Mouse (Mus musculus) heart, adult 2 months (tissue): Measurements from ENCODE around the gene Psmd9.

Source experiments
- CTCF ChIP-seq: fragments of 200-600 bp; IDR thresholded peaks from 2 replicates; pipeline ENCODE4 v1.8.1; 2022; ENCODE audit warnings: antibody characterized with exemption, mild to moderate bottlenecking, moderate library complexity
- EP300 ChIP-seq: fragments of 200-500 bp; IDR thresholded peaks from 2 replicates; pipeline ENCODE4 v1.6.1; 2011; ENCODE audit warnings: low read depth, low read length, control low read depth; ENCODE audit not compliant: insufficient read depth
- POLR2A ChIP-seq: fragments of 200-500 bp; IDR thresholded peaks from 2 replicates; pipeline ENCODE4 v1.6.1; 2011; ENCODE audit warnings: mild to moderate bottlenecking, low read depth, low read length, control low read depth; ENCODE audit not compliant: insufficient read depth

GRCm38 (mm10) chr5:123122181-123122580 lies 47.0 kb upstream of the Psmd9 start:
- TF ChIP-seq POLR2A (no peak), CTCF (peak; percentile 63), EP300 (no peak)
